Mouse (Mus musculus) embryonic fibroblast, embryonic 13.5 days (primary cell): ENCODE data around the gene Atg4a. TPM values are rescaled to one million over a fixed set of nuclear protein-coding genes. Genes with fewer than 3 reads are reported as not detected.

Experiments
- H3K27ac ChIP-seq: 2 replicates; pipeline ENCODE4 v1.5.1; 2012; ENCODE audit warnings: low read length, control low read depth, inconsistent platforms; ENCODE audit not compliant: insufficient read depth
- H3K4me1 ChIP-seq: 2 replicates; pipeline ENCODE4 v1.6.1; 2011; ENCODE audit warnings: low read length; ENCODE audit not compliant: control insufficient read depth, insufficient read depth
- H3K4me3 ChIP-seq: 2 replicates; pipeline ENCODE4 v1.5.1; 2011; ENCODE audit warnings: mild to moderate bottlenecking, control low read depth, low read length; ENCODE audit not compliant: insufficient read depth
- CTCF ChIP-seq: IDR thresholded peaks from 2 replicates; pipeline ENCODE4 v1.5.1; 2011; ENCODE audit warnings: mild to moderate bottlenecking, control low read depth, low read length, moderate library complexity, borderline replicate concordance; ENCODE audit not compliant: insufficient read depth
- POLR2A ChIP-seq: IDR thresholded peaks from 2 replicates; pipeline ENCODE4 v1.6.1; 2011; ENCODE audit warnings: low read depth, mild to moderate bottlenecking, control low read depth, low read length, moderate library complexity
- polyA plus RNA-seq: library from polyadenylated mRNA; stranded (reverse); fragments of >200 nt; gene quantifications from 2 replicates; pipeline ENCODE4 v1.2.4, GENCODE M21; 2011; ENCODE audit warnings: low read depth; ENCODE audit not compliant: missing spikeins, insufficient read length

Gene Atg4a
- polyA plus RNA-seq = 19.1 and 22.5 TPM in 2 replicates

DNA sequence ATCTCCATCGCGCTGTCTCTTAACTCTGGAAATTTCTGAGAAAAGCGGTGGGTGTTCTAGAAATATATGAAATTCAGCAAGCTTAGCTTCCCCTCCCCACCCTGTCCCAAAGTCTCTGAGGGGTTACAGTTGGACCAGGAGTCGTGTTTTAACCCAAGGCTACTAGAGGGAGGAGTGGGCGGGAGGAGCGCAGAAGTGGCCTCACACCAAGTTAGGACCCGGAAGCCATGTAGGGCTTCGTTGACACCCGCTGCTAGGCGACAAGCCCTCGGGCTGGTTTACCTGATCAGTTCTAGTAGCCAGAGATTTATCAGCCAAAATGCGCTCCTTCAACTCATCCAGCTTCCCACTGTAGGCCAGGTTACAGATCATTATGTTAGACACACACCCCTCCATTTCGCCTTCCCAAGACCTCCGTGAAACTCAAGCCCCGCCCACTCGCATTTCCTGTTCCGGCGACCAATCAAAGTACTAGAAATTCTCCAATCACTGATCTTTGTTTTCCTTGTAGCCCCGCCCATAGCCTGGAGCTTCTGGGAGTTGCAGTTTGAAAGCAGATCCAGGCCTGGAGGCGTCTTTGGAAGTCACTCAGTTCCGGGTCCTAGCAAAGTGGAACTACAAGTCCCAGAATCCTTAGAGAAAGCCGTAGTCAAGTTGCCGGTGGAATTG is at the start of gene Atg4a, which contains the start of gene Psmd10:
Gene Atg4a (plus strand): TSS at position 636 of the 669 bp plus-strand sequence.
Gene Psmd10 (minus strand): TSS at position 457 of the 669 bp plus-strand sequence.
- no peaks in the 10 kb centered on the region for H3K4me1 ChIP-seq
- peak within 1 kb of the TSS; percentile 63 for H3K27ac ChIP-seq
- peak within 1 kb of the TSS; percentile 86 for H3K4me3 ChIP-seq
- no peak for TF ChIP-seq CTCF
- peak; percentile 46 for TF ChIP-seq POLR2A

DNA sequence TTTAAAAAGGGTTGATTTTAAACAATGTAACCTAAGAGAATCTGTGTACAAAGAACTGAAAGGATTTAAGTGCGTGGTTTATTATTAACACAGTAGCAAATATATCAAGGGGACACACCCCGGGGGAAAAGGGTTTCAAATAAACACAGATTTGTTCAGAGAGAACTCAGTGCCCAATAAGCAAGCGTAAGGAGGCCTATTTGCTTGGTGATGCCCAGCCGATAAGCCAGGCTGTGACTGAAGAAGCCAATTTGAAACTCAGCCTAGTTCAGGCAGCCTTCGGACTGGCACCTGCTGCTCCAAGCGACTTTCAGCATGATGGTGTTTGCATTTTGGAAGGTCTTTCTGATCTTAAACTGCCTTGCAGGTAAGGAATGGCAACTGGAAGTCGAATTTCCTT is 49.3 kb upstream of the Atg4a start, which contains the start of gene Vsig1:
Gene Vsig1 (plus strand): TSS at position 249 of the 400 bp plus-strand sequence.
- no peak within 1 kb of the TSS for H3K4me3 ChIP-seq
- no peak within 1 kb of the TSS for H3K27ac ChIP-seq
- no peak for TF ChIP-seq CTCF
- TF ChIP-seq POLR2A = no peak
- no peaks in the 10 kb centered on the region for H3K4me1 ChIP-seq

DNA sequence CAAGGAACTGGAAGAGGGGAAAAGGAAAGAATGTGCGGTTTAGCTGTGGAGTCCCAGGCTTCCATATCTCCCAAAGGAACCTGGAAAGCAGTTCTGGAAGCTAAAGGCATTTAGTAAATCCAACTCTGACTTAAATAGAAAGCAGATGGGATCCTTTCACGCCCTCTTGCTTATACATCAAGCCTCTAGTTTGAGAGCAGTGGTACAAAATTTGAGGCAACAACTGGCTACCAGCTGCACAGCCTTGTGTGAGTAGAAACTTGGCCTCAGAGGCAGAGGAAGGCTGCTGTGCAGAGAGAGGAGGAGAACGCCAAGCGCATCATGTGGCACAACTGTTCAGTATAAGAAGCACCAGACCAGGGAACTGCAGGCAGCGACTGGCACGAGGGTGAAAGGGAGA is 35.4 kb upstream of the Atg4a start:
- TF ChIP-seq CTCF (no peak), POLR2A (no peak)
- H3K27ac ChIP-seq = peak overlapping the region; percentile 62; the same call in 1 of the 2 replicates
- H3K4me1 ChIP-seq = no peaks in the 10 kb centered on the region
- H3K4me3 ChIP-seq = no peak overlapping the region

DNA sequence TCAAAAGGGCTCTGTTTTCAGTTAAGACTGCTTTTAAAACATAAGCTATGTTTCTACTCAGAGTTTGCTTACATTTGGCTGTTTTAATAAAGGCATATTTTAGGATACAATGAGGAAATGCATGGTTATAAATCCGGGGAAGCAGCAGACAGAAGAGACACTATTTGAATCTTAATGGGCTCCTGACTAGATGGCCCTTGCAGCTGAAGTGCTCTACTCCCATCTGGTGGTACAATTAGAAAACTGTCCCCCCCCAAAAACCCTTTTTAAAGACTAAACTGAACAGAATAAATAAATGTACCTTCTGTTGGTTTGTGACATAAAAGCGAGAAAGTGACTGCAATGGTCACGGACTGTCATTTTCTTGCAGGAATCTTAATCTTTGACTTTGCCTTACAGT is 24.6 kb upstream of the Atg4a start:
- no peak overlapping the region for H3K27ac ChIP-seq
- no peak for TF ChIP-seq POLR2A
- no peak for TF ChIP-seq CTCF
- H3K4me1 ChIP-seq = no peaks in the 10 kb centered on the region
- H3K4me3 ChIP-seq = no peak overlapping the region

DNA sequence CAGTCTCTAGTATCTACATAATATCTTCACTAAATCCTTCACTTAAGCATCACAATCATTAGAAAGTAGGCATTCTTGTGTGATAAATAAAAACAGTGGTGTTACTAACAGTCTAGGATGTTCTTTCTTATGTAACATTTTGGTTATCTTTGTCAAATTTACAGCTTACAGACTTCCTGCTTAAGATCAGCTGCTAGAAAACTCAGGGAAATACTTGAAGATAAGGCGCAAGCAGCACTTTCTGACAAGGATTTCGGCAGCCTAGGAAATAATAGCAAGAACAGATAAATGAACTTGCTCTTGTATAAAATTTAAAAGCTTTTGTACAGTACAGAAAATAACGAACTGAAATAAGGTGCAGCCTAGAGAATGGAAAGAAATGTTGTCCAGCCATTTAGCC is 23.4 kb upstream of the Atg4a start:
- Histone ChIP-seq H3K4me3 (no peak overlapping the region), H3K4me1 (no peaks in the 10 kb centered on the region), H3K27ac (no peak overlapping the region)
- no peak for TF ChIP-seq CTCF
- no peak for TF ChIP-seq POLR2A

DNA sequence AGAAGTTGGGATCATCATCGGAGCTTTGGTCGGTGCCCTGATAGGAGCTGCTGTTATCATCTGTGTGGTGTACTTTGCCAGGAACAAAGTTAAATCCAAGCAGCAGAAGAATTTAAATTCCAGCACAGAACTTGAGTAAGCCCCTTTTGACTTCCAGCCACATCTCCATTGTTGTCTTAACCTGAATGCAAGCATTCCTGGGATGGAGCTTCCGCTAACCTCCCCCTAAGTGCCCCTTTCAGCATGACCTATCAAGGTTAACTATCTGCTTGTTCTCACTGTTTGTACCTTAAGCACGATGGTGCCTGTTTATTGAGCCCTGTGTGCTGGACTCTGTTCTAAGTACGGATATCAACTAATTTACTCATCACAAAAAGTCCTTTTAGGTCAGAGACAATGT is 20.4 kb upstream of the Atg4a start:
- Histone ChIP-seq H3K4me1 (no peaks in the 10 kb centered on the region), H3K27ac (no peak overlapping the region), H3K4me3 (no peak overlapping the region)
- TF ChIP-seq CTCF (no peak), POLR2A (no peak)

DNA sequence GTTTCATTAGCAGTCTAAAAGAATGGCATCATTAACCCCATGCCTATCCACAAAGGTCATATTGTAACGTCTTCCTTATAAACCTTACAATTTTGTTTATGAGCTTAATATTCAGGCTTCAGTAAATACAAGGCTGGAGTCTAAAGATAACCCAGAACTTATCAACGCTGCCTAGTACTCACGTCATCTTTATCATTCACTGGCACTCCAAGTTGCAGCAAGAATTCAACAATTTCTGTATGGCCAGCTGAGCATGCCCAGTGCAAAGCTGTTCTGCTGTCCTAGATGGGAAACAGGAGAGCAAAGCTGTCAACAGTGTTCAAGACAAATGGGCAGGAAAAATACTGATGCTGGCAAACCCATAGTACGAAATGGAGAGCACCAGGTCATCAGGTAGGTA is 3.1 kb upstream of the Atg4a start:
- no peak for TF ChIP-seq POLR2A
- no peak overlapping the region for H3K4me3 ChIP-seq
- H3K27ac ChIP-seq = no peak overlapping the region
- H3K4me1 ChIP-seq = no peaks in the 10 kb centered on the region

DNA sequence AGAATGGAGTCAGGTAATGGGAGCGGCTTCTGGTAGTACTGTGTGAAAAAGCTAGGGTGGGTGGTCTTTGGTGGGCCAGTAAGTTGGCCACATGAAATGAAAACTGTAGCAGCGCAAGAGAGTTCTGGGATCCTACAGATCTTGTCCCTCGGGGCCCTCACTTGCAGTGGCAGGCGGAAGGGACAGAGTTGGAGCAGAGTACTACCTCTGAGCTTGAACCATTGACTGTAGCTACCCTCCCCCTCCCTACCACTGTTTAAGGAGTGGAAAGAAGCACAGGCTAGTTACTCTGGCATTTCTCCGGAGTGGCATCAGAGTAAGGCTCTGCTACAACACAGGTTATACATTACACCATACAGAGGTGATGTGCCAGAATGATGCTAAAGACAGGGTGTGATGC is 252 bp downstream of the Atg4a start:
- TF ChIP-seq POLR2A (no peak), CTCF (no peak)
- H3K27ac ChIP-seq = no peak overlapping the region
- H3K4me3 ChIP-seq = peak overlapping the region; percentile 86
- H3K4me1 ChIP-seq = no peaks in the 10 kb centered on the region

DNA sequence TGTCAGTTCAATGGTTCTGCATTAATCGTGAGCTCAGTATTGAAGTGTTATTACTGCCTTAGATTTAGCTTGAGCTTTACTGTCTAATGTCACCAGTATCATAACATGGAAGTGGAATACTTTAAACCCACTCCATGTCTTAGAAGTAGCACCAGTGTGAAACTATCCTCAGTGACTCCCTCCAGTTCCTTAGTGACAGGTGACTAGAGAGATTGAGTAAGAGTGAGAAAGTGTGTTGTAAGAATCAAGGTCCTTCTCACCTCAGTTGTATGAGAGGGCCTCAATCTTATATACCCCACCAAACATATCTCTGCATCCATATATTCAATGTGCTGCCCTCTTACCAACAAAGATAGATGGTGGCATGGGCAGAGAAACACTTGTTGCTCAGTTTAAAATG is 22.2 kb downstream of the Atg4a start:
- TF ChIP-seq POLR2A (no peak), CTCF (no peak)
- Histone ChIP-seq H3K27ac (peak overlapping the region; percentile 53), H3K4me3 (no peak overlapping the region), H3K4me1 (peaks cover 15% of the 10 kb centered on the region)

DNA sequence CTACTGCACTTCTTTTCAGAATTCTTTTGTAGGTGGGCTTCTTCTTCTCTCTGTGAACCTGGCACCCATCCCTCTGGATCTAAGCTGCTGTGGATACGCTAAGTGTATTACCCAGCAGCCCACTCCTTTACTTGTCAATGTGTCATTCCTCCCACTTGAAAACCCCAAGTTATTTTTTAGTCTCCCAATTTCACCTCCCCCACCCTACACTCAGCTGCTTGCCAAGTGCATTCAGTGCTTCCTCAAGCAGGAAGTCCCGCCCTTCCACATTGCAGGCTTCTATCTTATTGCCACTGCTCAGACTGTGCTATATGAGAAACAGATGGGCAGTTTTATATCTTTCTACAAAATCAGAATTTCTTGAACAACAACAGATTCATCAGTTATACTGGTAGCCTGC is 22.8 kb downstream of the Atg4a start:
- H3K27ac ChIP-seq = peak overlapping the region; percentile 72
- H3K4me1 ChIP-seq = peaks cover 15% of the 10 kb centered on the region
- H3K4me3 ChIP-seq = no peak overlapping the region
- TF ChIP-seq CTCF (no peak), POLR2A (no peak)

DNA sequence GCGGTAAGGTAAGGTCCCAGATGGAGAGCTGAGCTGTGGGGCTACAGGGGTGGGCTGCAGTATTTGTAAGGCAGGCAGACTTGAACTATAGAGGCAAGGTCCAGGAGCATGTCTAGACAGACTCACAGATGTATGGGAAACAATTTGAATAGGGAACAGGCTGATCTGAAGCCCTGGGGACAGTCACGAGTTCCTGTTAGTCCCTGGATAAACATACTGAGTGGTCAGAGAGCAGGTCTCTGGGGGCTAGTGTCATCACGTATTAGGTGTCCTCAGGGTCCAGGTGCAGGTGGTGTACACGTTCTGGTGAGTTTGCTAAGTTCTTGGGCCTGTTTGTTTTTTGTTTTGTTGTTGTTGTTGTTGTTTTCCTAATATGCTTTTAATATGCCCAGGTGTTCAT is 23.5 kb downstream of the Atg4a start:
- no peak overlapping the region for H3K4me3 ChIP-seq
- peaks cover 15% of the 10 kb centered on the region for H3K4me1 ChIP-seq
- TF ChIP-seq CTCF (no peak), POLR2A (no peak)
- H3K27ac ChIP-seq = peak overlapping the region; percentile 72; the same call in 1 of the 2 replicates
